Mouse (Mus musculus): ENCODE data around the gene Bco2. TPM values are rescaled to one million over a fixed set of nuclear protein-coding genes. Genes with fewer than 3 reads are reported as not detected.

Bco2 gene
- total and polyA plus RNA-seq, 3 experiments, result 0.07 TPM; not detected in 2

DNA sequence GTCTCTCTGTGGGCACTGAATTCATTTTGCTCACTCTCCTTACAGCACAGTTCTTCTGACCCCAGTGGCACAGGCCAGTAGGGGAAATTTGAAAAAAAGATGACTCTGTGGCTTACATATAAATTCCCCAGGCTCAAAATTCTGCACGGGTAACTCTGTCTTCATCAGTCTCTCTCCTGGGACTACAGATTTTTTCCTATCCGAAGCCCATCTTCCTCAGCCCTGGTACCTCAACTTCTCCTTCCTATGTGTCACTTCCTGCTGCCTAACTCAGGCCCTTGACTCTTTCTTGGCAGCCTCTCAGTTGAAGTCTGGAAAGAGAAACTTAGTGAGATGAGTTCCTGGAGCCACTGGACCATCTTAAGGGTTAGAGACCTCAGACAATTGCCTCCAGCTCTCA lies 1.4 kb downstream of the Bco2 start:
- Histone ChIP-seq H3K36me3 (ENCODE audit: control insufficient read depth in 1 of 2, insufficient read depth in 2 of 2, low read length in 2 of 2) (peaks cover 0 to 11% of the 10 kb centered on the region in 2 experiments; a peak in 2 of 4 replicates), H3K4me1 (ENCODE audit: control insufficient read depth in 1 of 2, insufficient read depth in 2 of 2, low read length in 2 of 2) (peaks cover 0 to 6% of the 10 kb centered on the region in 2 experiments; a peak in 2 of 4 replicates), H3K79me2 (ENCODE audit: control insufficient read depth, insufficient read depth, low read length, poor library complexity) (no peaks in the 10 kb centered on the region), H3K9me3 (replicated peaks; ENCODE audit: insufficient read depth, low read length) (no peaks in the 10 kb centered on the region), H3K27ac (ENCODE audit: control insufficient read depth, low read depth, low read length) (no peak overlapping the region), H3K4me3 (ENCODE audit: control insufficient read depth in 1 of 2, insufficient read depth in 1 of 2, low read depth in 2 of 2, low read length in 2 of 2) (no peak overlapping the region), H3K27me3 (ENCODE audit: control insufficient read depth in 1 of 2, insufficient read depth in 2 of 2, low read length in 2 of 2) (peaks cover 4 to 15% of the 10 kb centered on the region in 2 experiments; a peak in 3 of 4 replicates), H3K9ac (ENCODE audit: control insufficient read depth, low read depth, low read length, poor library complexity, severe bottlenecking) (no peak overlapping the region)
- peak; percentile 18 for DNase-seq (ENCODE audit: low read depth, low spot score)
- no peak for TF ChIP-seq GATA1 (IDR thresholded peaks at IDR 0.05; ENCODE audit: low read depth, low read length)
- no peak for TF ChIP-seq MXI1 (IDR thresholded peaks at IDR 0.05; ENCODE audit: low read depth, low read length)
- TF ChIP-seq POLR2AphosphoS2 (IDR thresholded peaks at IDR 0.05; ENCODE audit: low read length), result no peak
- no peak for TF ChIP-seq NRF1 (IDR thresholded peaks at IDR 0.05; ENCODE audit: insufficient read depth, low read depth, low read length, poor library complexity, severe bottlenecking)
- TF ChIP-seq POLR2AphosphoS5 (IDR thresholded peaks at IDR 0.05; ENCODE audit: borderline replicate concordance, low read depth, low read length), result no peak

DNA sequence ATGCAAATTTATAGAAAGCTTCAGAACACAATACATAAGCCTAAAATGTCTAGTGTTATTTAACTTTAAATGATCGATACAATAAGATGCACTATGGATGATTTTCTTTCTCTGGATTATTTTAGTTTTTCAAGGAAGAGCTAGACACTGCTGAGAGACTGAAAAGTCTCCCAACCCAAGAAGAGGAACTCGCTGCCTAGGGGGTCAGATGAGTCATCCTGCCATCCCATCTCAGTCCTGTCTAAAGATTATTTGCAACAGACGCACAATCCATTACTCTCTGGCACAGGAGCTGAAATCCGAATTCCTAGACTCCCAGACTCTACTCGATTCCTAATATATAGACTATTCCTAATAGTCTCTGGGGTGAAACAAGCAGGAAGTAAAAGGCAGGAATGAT lies 2.8 kb downstream of the Bco2 start:
- TF ChIP-seq EP300 (IDR thresholded peaks at IDR 0.05; ENCODE audit: low read depth in 1 of 2, low read length in 2 of 2) (peak in 1 of 2 experiments; percentile 83; a peak in 2 of 4 replicates), JUND (IDR thresholded peaks at IDR 0.05; ENCODE audit: low read depth, low read length) (peak; percentile 94), MEF2A (IDR thresholded peaks at IDR 0.05; ENCODE audit: extremely low read depth, insufficient replicate concordance, low read depth, low read length, poor library complexity, severe bottlenecking) (no peak)
- Histone ChIP-seq H3K27ac (ENCODE audit: control insufficient read depth, low read depth, low read length) (no peak overlapping the region), H3K4me3 (ENCODE audit: control insufficient read depth in 1 of 2, insufficient read depth in 1 of 2, low read depth in 2 of 2, low read length in 2 of 2) (no peak overlapping the region), H3K36me3 (ENCODE audit: control insufficient read depth in 1 of 2, insufficient read depth in 2 of 2, low read length in 2 of 2) (peaks cover 0 to 11% of the 10 kb centered on the region in 2 experiments; a peak in 2 of 4 replicates), H3K4me1 (ENCODE audit: control insufficient read depth in 1 of 2, insufficient read depth in 2 of 2, low read length in 2 of 2) (peaks cover 0 to 6% of the 10 kb centered on the region in 2 experiments; a peak in 2 of 4 replicates), H3K79me2 (ENCODE audit: control insufficient read depth, insufficient read depth, low read length, poor library complexity) (no peaks in the 10 kb centered on the region), H3K9me3 (replicated peaks; ENCODE audit: insufficient read depth, low read length) (no peaks in the 10 kb centered on the region), H3K27me3 (ENCODE audit: control insufficient read depth in 1 of 2, insufficient read depth in 2 of 2, low read length in 2 of 2) (peaks cover 4 to 9% of the 10 kb centered on the region in 2 experiments; a peak in 3 of 4 replicates), H3K9ac (ENCODE audit: control insufficient read depth, low read depth, low read length, poor library complexity, severe bottlenecking) (no peak overlapping the region)
- peak; percentile 77 for DNase-seq (ENCODE audit: low read depth, low spot score)

DNA sequence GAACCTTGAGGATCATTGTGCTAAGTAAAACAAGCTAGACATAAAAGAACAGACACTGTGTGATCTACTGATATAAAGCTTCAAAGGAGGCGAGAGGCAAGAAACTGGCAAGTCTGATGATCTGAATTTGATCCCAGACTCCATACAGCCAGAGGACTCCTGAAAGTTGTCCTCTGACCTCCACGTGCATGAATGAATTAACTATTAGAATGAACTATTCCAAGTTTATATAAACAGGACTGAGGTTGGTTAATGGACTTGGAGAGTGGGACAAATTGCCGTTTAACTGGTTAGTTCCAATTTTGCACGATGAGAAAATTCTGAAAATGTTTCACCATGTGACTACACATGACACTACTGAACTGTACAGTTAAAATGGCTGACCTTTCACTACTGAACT lies 6.0 kb downstream of the Bco2 start:
- H3K9ac ChIP-seq (ENCODE audit: control insufficient read depth, low read depth, low read length, poor library complexity, severe bottlenecking), result no peak overlapping the region
- no peak for DNase-seq (ENCODE audit: low read depth, low spot score)
- no peaks in the 10 kb centered on the region for H3K27me3 ChIP-seq (ENCODE audit: control insufficient read depth in 1 of 2, insufficient read depth in 2 of 2, low read length in 2 of 2)
- H3K27ac ChIP-seq (ENCODE audit: control insufficient read depth, low read depth, low read length), result no peak overlapping the region
- H3K4me1 ChIP-seq (ENCODE audit: control insufficient read depth in 1 of 2, insufficient read depth in 2 of 2, low read length in 2 of 2), result peaks cover 0 to 6% of the 10 kb centered on the region in 2 experiments; a peak in 2 of 4 replicates
- no peak overlapping the region for H3K4me3 ChIP-seq (ENCODE audit: control insufficient read depth in 1 of 2, insufficient read depth in 1 of 2, low read depth in 2 of 2, low read length in 2 of 2)
- H3K79me2 ChIP-seq (ENCODE audit: control insufficient read depth, insufficient read depth, low read length, poor library complexity), result no peaks in the 10 kb centered on the region
- peaks cover 0 to 11% of the 10 kb centered on the region in 2 experiments; a peak in 2 of 4 replicates for H3K36me3 ChIP-seq (ENCODE audit: control insufficient read depth in 1 of 2, insufficient read depth in 2 of 2, low read length in 2 of 2)
- H3K9me3 ChIP-seq (replicated peaks; ENCODE audit: insufficient read depth, low read length), result no peaks in the 10 kb centered on the region
- TF ChIP-seq TAL1 (IDR thresholded peaks at IDR 0.05; ENCODE audit: low read length), result no peak
- TF ChIP-seq EP300 (IDR thresholded peaks at IDR 0.05; ENCODE audit: low read depth in 1 of 2, low read length in 2 of 2), result no peak

Data from MEL (cell line).